Mouse (Mus musculus) MEL (cell line): ENCODE results near the gene Nagk. TPM values are rescaled to one million over a fixed set of nuclear protein-coding genes. Genes with fewer than 3 reads are reported as not detected.
A peak's percentile ranks its signal among the peaks of the same experiment; 100 is the strongest.

ENCODE experiments used
- DNase-seq: peaks from one replicate; pipeline ENCODE4 v3.0.0; 2011; ENCODE audit warnings: low read depth, low spot score
- H3K27ac ChIP-seq: 2 replicates; pipeline ENCODE4 v1.5.1; 2012; ENCODE audit warnings: low read depth, mild to moderate bottlenecking, control low read depth, low read length, moderate library complexity; ENCODE audit not compliant: control insufficient read depth
- H3K27me3 ChIP-seq, 2 experiments: fragments of 150-350 bp in 1 of 2; sonication (generic) in 1 of 2; 2 replicates each; pipeline ENCODE4 v1.6.1; 2012; ENCODE audit warnings: low read length in 2 of 2, mild to moderate bottlenecking in 2 of 2, improper control_type of control experiment in 1 of 2, moderate library complexity in 1 of 2; ENCODE audit not compliant: insufficient read depth in 2 of 2, control insufficient read depth in 1 of 2
- H3K36me3 ChIP-seq, 2 experiments: 2 replicates each; pipeline ENCODE4 v1.6.1; 2012 to 2014; ENCODE audit warnings: low read length in 2 of 2, improper control_type of control experiment in 1 of 2, inconsistent platforms in 1 of 2, mild to moderate bottlenecking in 1 of 2; ENCODE audit not compliant: insufficient read depth in 2 of 2, control insufficient read depth in 1 of 2
- H3K4me1 ChIP-seq, 2 experiments: fragments of 150-350 bp in 1 of 2; sonication (generic) in 1 of 2; 2 replicates each; pipeline ENCODE4 v1.6.1; 2012; ENCODE audit warnings: low read length in 2 of 2, improper control_type of control experiment in 1 of 2, mild to moderate bottlenecking in 1 of 2; ENCODE audit not compliant: insufficient read depth in 2 of 2, control insufficient read depth in 1 of 2
- H3K4me3 ChIP-seq, 2 experiments: fragments of 150-350 bp in 1 of 2; sonication (generic) in 1 of 2; 2 replicates each; pipeline ENCODE4 v1.5.1; 2012; ENCODE audit warnings: low read depth in 2 of 2, low read length in 2 of 2, mild to moderate bottlenecking in 2 of 2, moderate library complexity in 2 of 2, control low read depth in 1 of 2, improper control_type of control experiment in 1 of 2; ENCODE audit not compliant: control insufficient read depth in 1 of 2, insufficient read depth in 1 of 2
- H3K79me2 ChIP-seq: 2 replicates; pipeline ENCODE4 v1.6.1; 2012; ENCODE audit warnings: mild to moderate bottlenecking, low read length, moderate library complexity; ENCODE audit not compliant: control insufficient read depth, poor library complexity, insufficient read depth
- H3K9ac ChIP-seq: 2 replicates; pipeline ENCODE4 v1.6.1; 2012; ENCODE audit warnings: low read depth, mild to moderate bottlenecking, control low read depth, low read length, moderate library complexity; ENCODE audit not compliant: control insufficient read depth, poor library complexity, severe bottlenecking
- H3K9me3 ChIP-seq: fragments of 150-350 bp; sonication (generic); replicated peaks from 2 replicates; pipeline ENCODE4 v1.6.1; 2012; ENCODE audit warnings: mild to moderate bottlenecking, low read length, improper control_type of control experiment, moderate library complexity; ENCODE audit not compliant: insufficient read depth
- BHLHE40 ChIP-seq: IDR thresholded peaks from 2 replicates; pipeline ENCODE4 v1.6.1; 2012; ENCODE audit warnings: low read depth, mild to moderate bottlenecking, inconsistent platforms, low read length, improper control_type of control experiment, borderline replicate concordance
- CHD2 ChIP-seq: IDR thresholded peaks from 2 replicates; pipeline ENCODE4 v1.6.1; 2011; ENCODE audit warnings: low read length, improper control_type of control experiment
- CTCF ChIP-seq, 3 experiments: IDR thresholded peaks in 2 of 3; conservative IDR thresholded peaks in 1 of 3; 2 replicates each; pipeline ENCODE4 v1.5.1; 2011 to 2012; ENCODE audit warnings: low read length in 3 of 3, low read depth in 2 of 3, mild to moderate bottlenecking in 2 of 3, improper control_type of control experiment in 1 of 3, inconsistent platforms in 1 of 3, mixed read lengths in 1 of 3, moderate library complexity in 1 of 3; ENCODE audit not compliant: control insufficient read depth in 1 of 3, insufficient read depth in 1 of 3, poor library complexity in 1 of 3, severe bottlenecking in 1 of 3
- ELF1 ChIP-seq: IDR thresholded peaks from 2 replicates; pipeline ENCODE4 v1.6.1; 2014; ENCODE audit warnings: low read depth, mild to moderate bottlenecking, inconsistent platforms, low read length, improper control_type of control experiment, moderate library complexity
- EP300 ChIP-seq, 2 experiments: IDR thresholded peaks; 2 replicates each; pipeline ENCODE4 v1.6.1; 2011; ENCODE audit warnings: improper control_type of control experiment in 2 of 2, low read length in 2 of 2, low read depth in 1 of 2, mild to moderate bottlenecking in 1 of 2
- GATA1 ChIP-seq: IDR thresholded peaks from 2 replicates; pipeline ENCODE4 v1.6.1; 2011; ENCODE audit warnings: low read depth, low read length, improper control_type of control experiment
- JUND ChIP-seq: IDR thresholded peaks from 2 replicates; pipeline ENCODE4 v1.6.1; 2011; ENCODE audit warnings: low read depth, mild to moderate bottlenecking, improper control_type of control experiment, low read length
- MAFK ChIP-seq: IDR thresholded peaks from 2 replicates; pipeline ENCODE4 v1.6.1; 2011; ENCODE audit warnings: low read depth, mild to moderate bottlenecking, low read length, improper control_type of control experiment, borderline replicate concordance
- MAX ChIP-seq: IDR thresholded peaks from 2 replicates; pipeline ENCODE4 v1.6.1; 2011; ENCODE audit warnings: low read length, improper control_type of control experiment
- MAZ ChIP-seq: IDR thresholded peaks from 2 replicates; pipeline ENCODE4 v1.6.1; 2012; ENCODE audit warnings: low read depth, mild to moderate bottlenecking, inconsistent platforms, low read length, improper control_type of control experiment
- MXI1 ChIP-seq: IDR thresholded peaks from 2 replicates; pipeline ENCODE4 v1.6.1; 2011; ENCODE audit warnings: mild to moderate bottlenecking, low read depth, low read length, improper control_type of control experiment
- MYC ChIP-seq: IDR thresholded peaks from 2 replicates; pipeline ENCODE4 v1.6.1; 2011; ENCODE audit warnings: low read depth, mild to moderate bottlenecking, low read length, improper control_type of control experiment, moderate library complexity
- NRF1 ChIP-seq: IDR thresholded peaks from 2 replicates; pipeline ENCODE4 v1.6.1; 2014; ENCODE audit warnings: low read depth, mild to moderate bottlenecking, inconsistent platforms, low read length, improper control_type of control experiment, moderate library complexity; ENCODE audit not compliant: poor library complexity, insufficient read depth, severe bottlenecking
- POLR2A ChIP-seq, 2 experiments: IDR thresholded peaks; 2 replicates each; pipeline ENCODE4 v1.6.1; 2011 to 2012; ENCODE audit warnings: low read length in 2 of 2, mild to moderate bottlenecking in 2 of 2, control low read depth in 1 of 2, improper control_type of control experiment in 1 of 2, low read depth in 1 of 2, moderate library complexity in 1 of 2; ENCODE audit not compliant: control insufficient read depth in 1 of 2, insufficient read depth in 1 of 2, poor library complexity in 1 of 2
- POLR2AphosphoS2 ChIP-seq: IDR thresholded peaks from 2 replicates; pipeline ENCODE4 v1.6.1; 2011; ENCODE audit warnings: low read length, improper control_type of control experiment
- POLR2AphosphoS5 ChIP-seq: IDR thresholded peaks from 2 replicates; pipeline ENCODE4 v1.6.1; 2012; ENCODE audit warnings: low read depth, borderline replicate concordance, mild to moderate bottlenecking, inconsistent platforms, low read length, moderate library complexity, mixed read lengths
- RAD21 ChIP-seq: IDR thresholded peaks from 2 replicates; pipeline ENCODE4 v1.6.1; 2011; ENCODE audit warnings: mild to moderate bottlenecking, low read depth, low read length, improper control_type of control experiment
- SIN3A ChIP-seq: IDR thresholded peaks from 2 replicates; pipeline ENCODE4 v1.6.1; 2012; ENCODE audit warnings: low read length, improper control_type of control experiment, inconsistent platforms
- SMC3 ChIP-seq: IDR thresholded peaks from 2 replicates; pipeline ENCODE4 v1.6.1; 2011; ENCODE audit warnings: low read depth, low read length, improper control_type of control experiment
- TAL1 ChIP-seq: IDR thresholded peaks from 2 replicates; pipeline ENCODE4 v1.6.1; 2012; ENCODE audit warnings: mild to moderate bottlenecking, inconsistent platforms, low read length, moderate library complexity, mixed read lengths
- TBP ChIP-seq: IDR thresholded peaks from 2 replicates; pipeline ENCODE4 v1.8.0; 2011; ENCODE audit warnings: low read depth, low read length, improper control_type of control experiment
- USF1 ChIP-seq: IDR thresholded peaks from 2 replicates; pipeline ENCODE4 v1.6.1; 2014; ENCODE audit warnings: low read depth, mild to moderate bottlenecking, inconsistent platforms, low read length, improper control_type of control experiment, moderate library complexity
- USF2 ChIP-seq, 2 experiments: IDR thresholded peaks; 2 replicates each; pipeline ENCODE4 v1.6.1; 2011 to 2012; ENCODE audit warnings: improper control_type of control experiment in 2 of 2, low read length in 2 of 2, borderline replicate concordance in 1 of 2, inconsistent platforms in 1 of 2, low read depth in 1 of 2, mild to moderate bottlenecking in 1 of 2; ENCODE audit not compliant: insufficient read depth in 1 of 2
- ZC3H11A ChIP-seq: IDR thresholded peaks from 2 replicates; pipeline ENCODE4 v1.6.1; 2012; ENCODE audit warnings: low read depth, mild to moderate bottlenecking, inconsistent platforms, low read length, improper control_type of control experiment
- ZKSCAN1 ChIP-seq: IDR thresholded peaks from 2 replicates; pipeline ENCODE4 v1.6.1; 2012; ENCODE audit warnings: low read depth, mild to moderate bottlenecking, inconsistent platforms, low read length, improper control_type of control experiment, moderate library complexity
- ZMIZ1 ChIP-seq: IDR thresholded peaks from 2 replicates; pipeline ENCODE4 v1.6.1; 2012; ENCODE audit warnings: low read depth, mild to moderate bottlenecking, inconsistent platforms, low read length, improper control_type of control experiment, moderate library complexity
- ZNF384 ChIP-seq: IDR thresholded peaks from 2 replicates; pipeline ENCODE4 v1.6.1; 2012; ENCODE audit warnings: low read depth, mild to moderate bottlenecking, inconsistent platforms, low read length, improper control_type of control experiment
- polyA plus RNA-seq, 2 experiments: library from polyadenylated mRNA; stranded (reverse) in 1 of 2; unstranded in 1 of 2; fragments of >175 nt in 1 of 2; fragments of >200 nt in 1 of 2; gene quantifications; 2 replicates each; pipeline versions ENCODE4 v1.2.1 to v1.2.4; 2012; ENCODE audit warnings: low replicate concordance in 2 of 2, low read depth in 1 of 2; ENCODE audit not compliant: insufficient read length in 2 of 2, insufficient read depth in 1 of 2, missing spikeins in 1 of 2
- total RNA-seq: library from RNA; depleted of rRNA; stranded (reverse); fragments of 300-350 nt; gene quantifications from 2 replicates; pipeline ENCODE4 v1.2.3, GENCODE M21; 2012

The Nagk gene
- total and polyA plus RNA-seq, 3 experiments = 3.6 to 6.3 TPM; not detected in 1

GRCm38 (mm10) chr6:83774781-83775563, 19.8 kb upstream of the Nagk start:
- H3K36me3 ChIP-seq = peaks cover 2 to 5% of the 10 kb centered on the region in 2 experiments; a peak in 2 of 4 replicates
- H3K9me3 ChIP-seq = no peaks in the 10 kb centered on the region
- peaks cover 2 to 10% of the 10 kb centered on the region in 2 experiments; a peak in 2 of 4 replicates for H3K4me1 ChIP-seq
- no peak for TF ChIP-seq ZC3H11A
- no peak for TF ChIP-seq USF2 (IDR thresholded peaks at IDR 0.05; ENCODE audit: borderline replicate concordance in 1 of 2, insufficient read depth in 1 of 2, low read depth in 1 of 2, low read length in 2 of 2)
- TF ChIP-seq USF1 = no peak
- no peak for TF ChIP-seq TAL1
- TF ChIP-seq MAX = no peak
- no peak for TF ChIP-seq CHD2
- TF ChIP-seq RAD21 = no peak
- TF ChIP-seq NRF1 = no peak
- TF ChIP-seq JUND = no peak
- no peak for TF ChIP-seq POLR2A (IDR thresholded peaks at IDR 0.05; ENCODE audit: control insufficient read depth in 1 of 2, insufficient read depth in 1 of 2, low read depth in 1 of 2, low read length in 2 of 2, poor library complexity in 1 of 2)
- TF ChIP-seq MXI1 = peak; percentile 36; the same call in 1 of the 2 replicates
- TF ChIP-seq SMC3 = no peak
- peak; percentile 65 for TF ChIP-seq SIN3A
- TF ChIP-seq CTCF (IDR thresholded peaks at IDR 0.05 in 2 of 3, conservative IDR thresholded peaks at IDR 0.05 in 1 of 3; ENCODE audit: control insufficient read depth in 1 of 3, insufficient read depth in 1 of 3, low read depth in 2 of 3, low read length in 3 of 3, poor library complexity in 1 of 3, severe bottlenecking in 1 of 3) = no peak
- no peak for TF ChIP-seq MAFK
- no peak for TF ChIP-seq ZKSCAN1
- TF ChIP-seq ELF1 = peak; percentile 43; the same call in 1 of the 2 replicates
- TF ChIP-seq EP300 (IDR thresholded peaks at IDR 0.05; ENCODE audit: low read depth in 1 of 2, low read length in 2 of 2) = no peak
- TF ChIP-seq TBP = peak; percentile 58; the same call in 1 of the 2 replicates
- TF ChIP-seq, all 39 proteins: peak for 4
- Histone ChIP-seq H3K4me3 (peak overlapping the region; percentile 88 to 100), H3K79me2 (peaks cover 20% of the 10 kb centered on the region), H3K27me3 (no peaks in the 10 kb centered on the region), H3K27ac (peak overlapping the region; percentile 56), H3K9ac (peak overlapping the region; percentile 98)
- peak; percentile 75 for DNase-seq

GRCm38 (mm10) chr6:83775638-83776293, 19.0 kb upstream of the Nagk start, which contains the start of gene Tex261:
TSS of gene Tex261 (minus strand) at chr6:83775813.
- no peaks in the 10 kb centered on the region for H3K9me3 ChIP-seq
- peak; percentile 92 for DNase-seq
- no peaks in the 10 kb centered on the region for H3K27me3 ChIP-seq
- peaks cover 0 to 5% of the 10 kb centered on the region in 2 experiments; a peak in 2 of 4 replicates for H3K36me3 ChIP-seq
- H3K4me1 ChIP-seq = peaks cover 2 to 10% of the 10 kb centered on the region in 2 experiments; a peak in 2 of 4 replicates
- H3K79me2 ChIP-seq = peaks cover 20% of the 10 kb centered on the region
- peak within 1 kb of the TSS; percentile 72 for H3K27ac ChIP-seq
- peak within 1 kb of the TSS; percentile 88 to 100 for H3K4me3 ChIP-seq
- peak within 1 kb of the TSS; percentile 98 for H3K9ac ChIP-seq
- peak; percentile 70 for TF ChIP-seq GATA1
- TF ChIP-seq MYC = no peak
- no peak for TF ChIP-seq TBP
- TF ChIP-seq JUND = no peak
- TF ChIP-seq MXI1 = peak; percentile 82; the same call in 1 of the 2 replicates
- TF ChIP-seq SIN3A = peak; percentile 27; the same call in 1 of the 2 replicates
- TF ChIP-seq CTCF (IDR thresholded peaks at IDR 0.05 in 2 of 3, conservative IDR thresholded peaks at IDR 0.05 in 1 of 3; ENCODE audit: control insufficient read depth in 1 of 3, insufficient read depth in 1 of 3, low read depth in 2 of 3, low read length in 3 of 3, poor library complexity in 1 of 3, severe bottlenecking in 1 of 3) = peak; percentile 81 to 89 (median 89)
- no peak for TF ChIP-seq ZC3H11A
- no peak for TF ChIP-seq POLR2AphosphoS5
- TF ChIP-seq RAD21 = peak; percentile 6; the same call in 1 of the 2 replicates
- peak; percentile 61 for TF ChIP-seq NRF1
- TF ChIP-seq MAZ = peak; percentile 80; the same call in 1 of the 2 replicates
- TF ChIP-seq SMC3 = peak; percentile 47
- TF ChIP-seq EP300 (IDR thresholded peaks at IDR 0.05; ENCODE audit: low read depth in 1 of 2, low read length in 2 of 2) = no peak
- TF ChIP-seq POLR2AphosphoS2 = peak; percentile 73
- peak; percentile 80 for TF ChIP-seq ZMIZ1
- TF ChIP-seq ZNF384 = no peak
- 0 out of 2 replicates have a peak, but pooled peaks have one; percentile 13 for TF ChIP-seq BHLHE40
